Mouse (Mus musculus) CH12.LX (cell line): ENCODE data around the gene Ctc1.

Source experiments
- BHLHE40 ChIP-seq: IDR thresholded peaks from 2 replicates; pipeline ENCODE4 v1.6.1; 2011; ENCODE audit warnings: mild to moderate bottlenecking, low read depth, low read length, improper control_type of control experiment
- MAFK ChIP-seq: IDR thresholded peaks from 2 replicates; pipeline ENCODE4 v1.6.1; 2011; ENCODE audit warnings: low read length, improper control_type of control experiment; ENCODE audit not compliant: insufficient replicate concordance
- MYC ChIP-seq: IDR thresholded peaks from 2 replicates; pipeline ENCODE4 v1.6.1; 2011; ENCODE audit warnings: low read depth, mild to moderate bottlenecking, improper control_type of control experiment, low read length
- TCF12 ChIP-seq: IDR thresholded peaks from 2 replicates; pipeline ENCODE4 v1.6.1; 2014; ENCODE audit warnings: low read depth, mild to moderate bottlenecking, inconsistent platforms, low read length, improper control_type of control experiment
- ZC3H11A ChIP-seq: IDR thresholded peaks from 2 replicates; pipeline ENCODE4 v1.6.1; 2012; ENCODE audit warnings: low read depth, mild to moderate bottlenecking, inconsistent platforms, low read length, improper control_type of control experiment

GRCm38 (mm10) chr11:69073951-69074775, 58.5 kb downstream of the Ctc1 start:
- TF ChIP-seq ZC3H11A (no peak), MYC (no peak), BHLHE40 (no peak), MAFK (no peak), TCF12 (no peak)
